Mouse (Mus musculus) embryonic fibroblast, embryonic 13.5 days (primary cell): ENCODE data around the gene Ngfr.

Experiments used
- CTCF ChIP-seq: IDR thresholded peaks from 2 replicates; pipeline ENCODE4 v1.5.1; 2011; ENCODE audit warnings: mild to moderate bottlenecking, control low read depth, low read length, moderate library complexity, borderline replicate concordance; ENCODE audit not compliant: insufficient read depth
- POLR2A ChIP-seq: IDR thresholded peaks from 2 replicates; pipeline ENCODE4 v1.6.1; 2011; ENCODE audit warnings: low read depth, mild to moderate bottlenecking, control low read depth, low read length, moderate library complexity

DNA sequence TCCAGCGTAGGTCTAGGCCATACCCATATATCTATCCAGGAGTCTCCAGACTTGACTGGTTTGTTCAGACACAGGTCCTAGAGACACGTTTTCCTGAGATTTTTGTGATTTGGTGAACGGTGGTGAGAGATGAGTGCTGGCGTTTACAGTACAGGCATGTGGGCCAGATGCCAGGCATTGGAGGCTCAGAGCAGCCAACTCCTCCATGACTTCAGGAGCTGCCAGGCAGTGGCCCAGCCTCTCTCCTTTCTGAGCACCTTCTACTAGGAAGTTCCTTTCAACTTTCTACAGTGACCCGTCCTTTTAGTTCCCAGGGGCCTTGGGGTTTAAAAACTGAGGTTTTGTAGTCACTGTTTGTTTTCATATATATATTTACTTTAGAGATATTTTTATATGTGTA, 6.0 kb upstream of the Ngfr start:
- TF ChIP-seq POLR2A, result no peak
- no peak for TF ChIP-seq CTCF
